Mouse (Mus musculus) hematopoietic stem cell, adult 5-6 weeks (primary cell): Measurements from ENCODE around the gene Mei1. TPM values are rescaled to one million over a fixed set of nuclear protein-coding genes. Genes with fewer than 3 reads are reported as not detected.

ENCODE experiments used
- ATAC-seq, 2 experiments: fragments of 125-278 bp in 1 of 2; replicated peaks in 1 of 2; 2 replicates each; pipeline ENCODE4 v1.8.0; 2016 to 2017; ENCODE audit warnings: inconsistent platforms in 2 of 2, mild to moderate bottlenecking in 2 of 2, moderate number of reproducible peaks in 2 of 2, low read depth in 1 of 2, moderate TSS enrichment in 1 of 2; ENCODE audit not compliant: low FRiP score in 2 of 2, poor library complexity in 2 of 2, severe bottlenecking in 2 of 2, insufficient read depth in 1 of 2, low TSS enrichment in 1 of 2
- total RNA-seq: library from RNA; stranded (forward); fragments of 172-1452, 232-1000 nt; gene quantifications from 2 replicates; pipeline ENCODE4 v1.2.3, GENCODE M21; 2017

The Mei1 gene
- total RNA-seq, 1 experiment from 2014 or later, result not detected

DNA sequence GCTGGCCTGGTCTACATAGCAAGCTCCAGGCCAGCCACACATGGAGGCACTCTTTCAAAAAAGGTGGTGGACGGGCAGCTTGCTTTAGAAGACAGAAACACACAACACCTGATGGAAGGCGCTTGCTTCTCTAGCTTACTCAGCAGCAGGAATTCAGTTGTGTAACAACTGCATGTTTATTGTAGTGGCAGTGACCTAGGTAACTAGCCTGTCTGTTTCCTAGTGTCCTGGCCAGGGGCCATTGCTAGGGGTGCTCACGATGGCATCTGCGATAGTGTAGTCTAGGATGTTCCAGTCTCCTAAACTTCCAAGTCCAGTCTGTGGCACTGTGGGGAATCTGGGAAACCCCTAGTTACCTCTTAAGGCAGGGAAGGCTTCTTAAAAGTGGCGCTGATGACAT, 74.4 kb downstream of the Mei1 start:
- ATAC-seq, result no peak

DNA sequence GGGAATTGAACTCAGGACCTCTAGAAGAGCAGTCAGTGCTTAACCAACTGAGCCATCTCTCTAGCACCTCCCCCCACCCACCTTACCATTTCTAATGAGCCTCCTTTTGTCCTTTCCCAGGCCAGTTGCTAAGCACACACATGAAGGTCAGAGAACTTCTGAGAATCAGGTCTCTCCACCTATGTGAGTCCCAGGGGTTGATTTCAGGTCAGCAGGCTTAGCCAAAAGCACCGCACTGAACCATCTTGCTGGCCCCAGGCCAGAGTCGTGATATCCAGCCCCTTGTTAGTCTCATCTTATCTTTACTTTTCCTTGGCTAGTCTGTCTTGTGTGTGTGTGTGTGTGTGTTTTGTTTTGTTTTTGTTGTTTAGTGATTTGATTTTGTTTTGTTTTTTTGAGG, 75.6 kb downstream of the Mei1 start:
- no peak for ATAC-seq

DNA sequence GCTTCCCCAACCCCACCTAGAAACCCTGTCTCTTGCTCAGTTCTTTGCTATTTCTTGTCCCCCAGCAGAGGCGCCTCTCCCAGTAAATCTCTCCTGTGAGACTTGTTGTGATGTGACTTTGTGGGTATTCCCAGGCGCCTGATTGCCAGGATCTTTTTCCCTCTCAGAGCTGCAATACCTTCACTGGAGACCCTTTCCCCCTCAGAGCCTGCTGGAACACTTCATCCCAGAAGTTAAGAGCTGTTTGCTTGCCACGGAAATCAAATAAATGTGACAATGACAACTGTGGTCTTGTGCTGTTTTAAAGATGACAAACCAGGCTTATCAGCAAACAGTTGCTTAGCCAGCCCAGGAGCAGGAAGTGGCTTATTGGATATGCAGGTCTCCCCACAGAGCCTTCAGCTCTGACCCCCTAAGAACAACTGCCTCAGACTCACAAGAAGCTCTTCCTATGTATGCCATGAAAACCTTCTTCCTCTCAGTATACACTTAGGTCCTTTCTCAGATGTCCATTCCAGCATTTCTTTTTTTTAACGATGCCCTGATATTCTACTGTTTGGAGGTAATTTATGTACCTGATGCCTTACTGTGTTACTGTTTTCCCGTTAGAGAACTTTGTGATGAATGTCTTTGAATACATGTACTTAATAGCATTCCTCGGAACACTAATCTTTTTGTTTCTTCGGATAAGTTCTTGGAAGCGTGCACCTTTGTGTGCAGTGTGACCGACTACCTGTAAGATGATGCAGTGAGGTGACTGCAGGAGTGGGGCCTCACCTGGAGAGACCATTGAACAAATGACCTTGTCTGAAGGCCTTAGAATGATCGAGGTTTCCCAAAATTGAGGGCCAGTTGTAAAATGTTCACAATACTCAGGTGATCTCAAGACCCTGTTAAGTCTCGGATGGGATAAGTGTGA, 76.3 kb downstream of the Mei1 start:
- ATAC-seq, result 0 out of 4 replicates have a peak, but pooled peaks of 1 of the 2 experiments have one; percentile 1

DNA sequence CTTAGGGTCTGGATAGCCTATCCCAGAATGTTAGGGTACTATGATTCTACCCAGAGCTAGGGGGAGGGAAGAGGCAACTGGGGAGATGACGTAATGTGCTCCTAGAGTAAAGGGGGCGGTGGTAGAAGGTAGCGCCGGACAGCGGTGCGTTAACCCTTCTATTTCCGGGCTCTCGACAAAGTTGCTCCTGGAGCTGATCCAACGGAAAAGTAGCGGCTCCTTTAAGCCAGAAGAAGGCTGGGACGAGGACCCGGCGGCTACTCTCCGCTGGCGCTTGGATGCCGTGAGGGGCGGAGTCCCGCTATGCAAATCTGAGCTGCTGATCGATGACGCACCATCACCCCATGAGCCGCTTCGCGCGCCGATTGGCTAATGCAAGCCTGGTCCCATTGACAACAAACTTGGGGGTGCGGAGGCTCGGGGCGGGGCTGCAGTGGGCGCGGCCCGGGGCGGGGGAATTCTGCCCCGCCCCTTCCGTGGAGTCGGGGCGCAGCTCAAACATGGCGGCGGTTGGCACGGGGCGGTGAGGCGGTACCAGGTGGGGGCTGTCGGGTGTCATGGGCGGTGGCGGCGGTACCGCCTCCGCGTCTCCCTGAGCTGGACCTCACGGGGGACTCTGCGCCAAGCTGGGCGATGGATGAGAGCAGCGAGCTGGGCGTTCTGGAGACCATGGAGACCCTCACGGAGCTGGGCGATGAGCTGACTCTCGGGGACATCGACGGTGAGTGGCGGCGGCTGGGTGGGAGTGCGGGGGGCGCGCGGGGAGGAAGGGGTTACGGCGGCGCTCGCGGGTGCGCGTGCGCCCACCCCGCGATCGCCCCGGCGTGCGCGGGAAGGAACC, 77.2 kb downstream of the Mei1 start, which contains the start of gene Srebf2:
Gene Srebf2, plus strand, starts transcription at position 412 of the 841 bp plus-strand sequence.
- ATAC-seq, result peak; percentile 94 to 96

DNA sequence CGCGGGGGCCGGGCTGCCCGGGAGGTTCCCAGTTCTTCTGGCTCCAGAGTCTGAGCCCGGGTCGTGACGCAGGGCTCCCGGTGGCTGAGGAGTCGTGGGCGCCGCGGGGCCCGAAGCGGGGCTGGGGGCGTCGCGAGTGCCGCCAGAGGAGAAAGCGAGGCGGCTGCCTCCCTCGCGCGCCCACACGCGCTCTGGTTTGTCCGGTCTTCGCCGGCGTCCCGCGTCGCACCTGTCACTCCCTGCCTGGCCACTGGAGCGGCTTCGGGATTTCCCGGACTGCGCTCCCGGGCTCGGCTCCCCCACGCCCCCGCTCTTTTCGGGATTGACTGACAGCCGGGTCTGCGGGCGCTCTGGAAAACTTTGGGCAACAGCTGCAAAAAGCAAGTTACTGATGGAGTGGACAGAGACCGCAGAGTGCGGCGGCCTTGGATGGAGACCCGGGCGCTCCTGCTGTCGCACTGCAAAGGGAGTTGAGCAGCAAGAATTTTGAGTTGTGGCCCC, 77.9 kb downstream of the Mei1 start:
- ATAC-seq, result no peak

DNA sequence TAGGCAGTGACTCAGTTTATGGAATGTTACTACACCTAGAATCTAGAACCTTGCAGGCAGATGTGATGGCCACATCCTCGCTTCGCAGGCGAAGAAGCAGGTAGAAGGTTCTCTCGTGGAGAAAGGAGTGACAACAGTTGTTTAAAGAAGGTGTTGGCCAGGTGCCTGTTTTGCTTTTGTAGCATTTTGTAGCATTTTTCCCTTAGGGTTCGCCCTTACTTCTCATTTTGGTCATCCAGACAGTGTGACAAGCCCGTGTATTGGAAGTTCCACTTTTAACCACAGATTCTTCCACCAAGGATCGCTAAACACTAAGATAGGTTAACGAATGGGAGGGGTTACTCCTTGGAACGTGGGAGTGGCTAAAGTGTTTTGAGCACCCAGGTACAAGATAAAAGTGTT, 78.7 kb downstream of the Mei1 start:
- no peak for ATAC-seq

DNA sequence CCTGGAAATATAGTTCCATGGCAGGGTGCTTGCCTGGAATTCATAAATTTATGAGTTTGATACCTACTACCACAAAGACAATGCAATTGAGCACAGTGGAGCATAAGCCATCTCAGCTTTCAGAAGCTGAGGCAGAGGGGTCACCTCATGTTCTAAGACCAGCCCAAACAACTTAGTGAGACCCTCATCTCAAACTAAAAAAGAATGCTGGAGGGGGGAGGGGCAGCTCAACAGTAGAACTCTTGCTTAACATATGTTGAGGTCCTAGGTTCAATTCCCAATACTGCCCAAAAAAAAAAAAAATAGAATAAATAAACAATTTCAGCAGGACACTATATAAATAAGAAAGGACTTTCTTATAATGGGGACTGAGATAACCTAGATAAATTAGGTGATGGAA, 80.2 kb downstream of the Mei1 start:
- ATAC-seq, result no peak

DNA sequence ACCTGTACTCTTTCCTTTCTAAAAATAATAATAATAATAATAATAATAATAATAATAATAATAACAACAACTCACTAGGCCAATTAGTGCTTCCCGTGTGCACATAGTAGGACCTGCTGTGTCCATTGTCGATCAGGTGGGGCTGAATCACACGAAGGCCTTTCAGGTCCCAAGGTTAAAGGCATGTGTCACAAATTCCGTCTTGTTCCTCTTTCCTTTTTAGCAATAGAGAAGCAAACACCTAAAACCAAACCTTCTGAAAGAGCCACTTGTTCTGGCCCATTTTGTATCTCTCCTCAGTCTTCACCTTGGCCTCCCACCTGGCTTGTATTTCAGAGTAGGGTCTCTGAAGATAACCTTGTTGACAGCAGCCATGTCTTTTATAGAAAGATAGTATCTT, 81.4 kb downstream of the Mei1 start:
- no peak for ATAC-seq

DNA sequence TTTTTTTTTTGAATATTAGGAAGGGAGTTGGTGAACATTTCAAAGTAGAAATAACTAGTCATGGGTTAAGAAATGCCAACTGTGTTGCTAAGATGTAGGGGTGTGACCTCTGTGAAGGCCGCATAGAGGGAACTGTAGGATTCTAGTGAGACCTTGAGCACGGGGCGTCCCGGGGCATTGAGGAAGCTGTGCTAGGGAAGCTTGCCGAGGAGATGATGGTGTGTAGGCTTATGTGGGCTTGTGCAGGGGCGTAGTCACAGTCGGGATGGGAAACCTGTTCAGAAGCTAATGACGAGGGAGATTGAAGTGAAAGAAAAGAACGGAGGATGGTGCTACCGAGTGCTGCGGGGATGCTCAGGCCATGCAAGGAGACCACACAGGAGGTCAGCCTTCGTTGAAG, 82.2 kb downstream of the Mei1 start:
- 0 out of 4 replicates have a peak, but pooled peaks of 1 of the 2 experiments have one; percentile 30 for ATAC-seq

DNA sequence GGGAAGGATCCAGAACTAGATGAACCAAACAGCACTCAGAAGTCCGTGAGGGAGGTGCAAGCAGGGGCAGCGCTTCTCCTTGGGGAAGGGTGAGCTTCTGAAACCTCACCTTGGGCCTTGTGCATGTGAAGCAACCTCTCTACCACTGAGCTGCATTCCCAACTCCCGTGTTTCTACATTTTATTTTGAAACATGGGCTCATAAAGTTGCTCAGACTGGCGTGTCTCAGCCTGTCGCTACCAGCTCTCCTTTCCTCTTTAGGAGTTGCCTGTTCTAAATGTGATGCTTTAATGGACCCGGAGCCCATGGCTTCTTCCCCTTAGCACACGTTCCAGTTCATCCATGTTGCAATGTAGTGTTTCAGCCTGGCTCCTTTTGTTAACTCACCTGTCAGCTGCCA, 82.6 kb downstream of the Mei1 start:
- no peak for ATAC-seq

DNA sequence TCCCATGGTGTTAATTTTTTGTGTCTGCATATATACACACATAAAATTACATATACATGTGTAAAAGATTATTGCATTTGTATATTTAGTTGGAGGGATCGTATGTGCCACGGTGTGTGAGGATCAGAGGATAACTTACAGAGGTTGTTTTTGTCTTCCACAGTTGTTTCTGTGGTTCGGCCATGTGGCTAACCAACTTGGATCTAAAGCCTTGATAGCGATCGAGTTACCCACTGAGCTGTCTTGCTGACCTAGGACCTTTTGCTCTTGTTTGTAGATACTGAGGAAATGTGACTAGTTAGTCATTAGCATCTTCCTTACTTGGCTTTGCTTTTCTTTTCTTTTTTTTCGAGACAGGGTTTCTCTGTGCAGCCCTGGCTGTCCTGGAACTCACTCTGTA, 86.5 kb downstream of the Mei1 start:
- ATAC-seq, result no peak

DNA sequence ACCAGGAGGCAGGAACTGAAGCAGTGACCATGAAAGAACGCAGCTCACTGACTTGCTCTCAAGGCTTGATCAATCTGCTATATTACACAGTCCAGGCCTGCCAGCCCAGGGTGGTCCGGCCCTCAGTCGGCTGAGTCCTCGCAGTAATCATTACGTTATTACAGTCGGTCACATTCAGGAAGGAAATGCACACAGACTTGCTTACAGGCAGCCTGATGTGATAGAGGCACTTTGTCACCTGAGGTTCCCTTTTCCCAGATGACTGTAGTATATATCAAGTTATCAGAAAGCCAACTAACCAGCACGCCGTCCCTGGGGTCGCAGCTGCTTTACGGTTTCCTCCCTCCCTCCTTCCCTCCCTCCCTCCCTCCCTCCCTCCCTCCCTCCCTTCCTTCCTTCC, 87.1 kb downstream of the Mei1 start:
- ATAC-seq, result peak; percentile 85 to 88

DNA sequence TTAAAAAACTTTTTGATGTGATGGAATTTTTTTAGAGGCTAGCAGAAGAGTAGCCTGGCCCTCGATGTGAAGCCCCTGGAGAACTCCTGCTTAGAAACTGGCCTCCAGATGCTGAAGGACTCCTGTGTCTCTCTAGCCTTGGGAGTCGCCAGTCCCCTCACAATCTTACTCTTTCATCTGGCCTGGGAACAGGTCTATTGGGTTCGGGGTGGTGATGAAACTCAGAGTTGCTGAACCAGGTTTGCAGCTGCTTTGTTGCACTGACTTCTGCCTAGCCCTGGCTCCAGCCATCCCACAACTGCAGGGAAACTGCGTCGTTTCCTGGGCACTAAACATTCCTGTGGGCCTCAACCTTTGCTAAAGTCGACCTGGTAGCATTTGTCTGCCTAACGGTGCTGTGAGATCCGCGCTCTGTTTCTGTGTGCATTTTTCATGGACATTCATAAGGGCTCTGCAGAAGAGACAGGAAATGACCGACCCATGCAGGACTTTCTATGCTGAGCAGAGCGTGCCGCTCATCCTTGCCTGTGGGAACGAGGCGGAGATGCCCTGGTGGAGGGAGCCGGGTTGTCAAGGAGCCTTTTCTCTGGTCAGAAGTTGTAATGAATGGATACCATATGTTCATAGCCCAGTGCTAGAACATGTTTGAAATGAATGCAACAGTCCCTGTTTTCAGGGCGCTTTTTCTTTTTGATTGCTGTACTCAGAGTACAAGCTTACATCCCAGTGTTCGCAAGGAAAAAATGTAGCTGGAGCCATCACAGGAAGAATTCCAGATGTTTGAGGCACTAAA, 88.6 kb downstream of the Mei1 start:
- ATAC-seq, result no peak

DNA sequence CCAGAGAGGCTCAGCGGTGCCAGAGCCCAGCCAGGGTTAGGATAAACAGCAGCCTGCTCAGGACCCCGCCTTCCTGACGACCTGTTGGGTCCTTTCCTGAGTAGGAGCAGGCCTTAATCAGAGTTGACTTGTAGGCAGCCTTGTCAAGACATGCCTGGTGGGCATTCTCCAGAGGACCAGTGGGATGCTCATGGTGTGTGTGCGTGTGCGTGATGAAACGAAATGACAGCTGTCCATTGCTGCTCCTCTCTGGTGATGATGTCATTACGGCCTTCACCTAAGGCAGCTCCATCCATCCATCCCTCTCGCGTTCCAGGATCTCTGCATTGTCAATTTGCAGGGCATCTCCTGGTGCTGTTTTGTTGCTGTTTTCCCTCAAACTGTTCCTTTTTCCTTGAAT, 89.7 kb downstream of the Mei1 start:
- ATAC-seq, result no peak

DNA sequence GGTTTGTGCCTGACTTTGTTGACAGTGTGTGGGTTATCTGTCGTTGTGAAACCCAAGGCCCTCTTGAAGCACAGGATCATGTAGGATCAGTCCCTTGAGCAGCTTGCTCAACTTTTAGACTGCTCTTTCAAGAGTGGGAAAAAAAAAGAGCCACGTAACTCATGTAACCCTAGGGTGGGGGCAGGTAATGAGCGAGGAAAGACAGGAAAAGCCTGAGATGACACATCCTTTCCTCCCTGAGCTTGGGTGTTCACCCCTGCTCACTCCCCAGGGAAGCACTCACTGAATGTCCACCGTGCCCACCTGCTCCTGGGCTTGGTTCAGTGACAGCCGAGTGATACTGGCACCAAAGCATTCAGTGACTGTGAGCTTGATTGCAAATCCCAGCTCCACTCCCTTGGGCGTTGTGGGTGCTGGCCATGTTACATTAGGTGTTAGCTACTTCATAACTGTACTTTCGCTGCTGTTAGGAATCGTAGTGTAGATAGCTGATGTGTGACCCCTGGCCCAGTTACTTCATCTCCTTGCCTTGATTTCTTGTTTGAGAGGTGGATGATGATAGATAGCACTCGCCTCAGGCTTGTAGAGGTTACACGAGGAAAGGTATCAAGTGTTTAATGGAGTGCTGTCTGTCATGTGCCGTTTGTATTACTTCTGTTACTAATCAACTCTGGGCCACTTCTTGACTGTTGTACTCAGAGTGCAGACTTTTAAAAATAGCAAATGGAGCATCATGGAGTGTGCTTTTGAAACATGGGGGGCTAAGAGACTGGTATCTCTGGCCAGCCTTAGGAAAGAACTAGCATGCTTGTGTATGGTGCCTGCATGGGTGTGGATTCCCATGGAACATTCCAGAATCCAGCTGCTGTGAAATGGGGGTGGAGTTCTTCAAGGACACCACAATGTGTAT, 91.2 kb downstream of the Mei1 start:
- ATAC-seq, result no peak

DNA sequence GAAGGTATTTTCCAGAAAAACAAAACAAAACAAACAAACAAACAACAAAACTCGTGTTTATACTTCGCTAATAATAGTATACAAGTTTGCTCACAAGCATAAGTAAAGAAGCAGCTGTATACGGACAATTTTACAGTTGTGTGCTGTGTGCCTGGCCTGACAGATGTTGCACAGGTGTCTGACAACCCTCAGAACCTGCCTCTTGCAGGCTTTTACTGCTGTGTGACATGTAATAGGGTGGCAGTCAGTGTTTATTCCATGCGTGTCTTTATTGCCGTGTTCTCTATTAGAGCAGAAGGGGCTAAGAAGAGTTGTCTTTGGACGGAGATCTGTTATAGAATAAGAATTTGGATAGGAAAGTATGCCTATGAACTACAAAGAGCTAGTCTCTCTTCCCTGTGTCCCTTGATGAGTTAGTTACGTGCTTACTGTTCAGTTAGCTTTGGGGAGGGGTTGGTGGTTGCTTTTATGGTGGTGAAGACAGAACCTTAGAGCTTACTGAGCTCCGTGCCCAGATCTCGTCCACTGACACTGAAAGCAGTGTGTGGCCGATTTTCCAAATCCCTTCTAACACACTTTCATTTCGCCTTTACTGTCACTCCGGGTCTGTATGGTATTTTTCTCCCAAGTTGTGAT, 92.3 kb downstream of the Mei1 start:
- no peak for ATAC-seq
